Mouse (Mus musculus) olfactory bulb, adult 2 months (tissue): ENCODE data around the gene Ppox. TPM values are rescaled to one million over a fixed set of nuclear protein-coding genes. Genes with fewer than 3 reads are reported as not detected.
A peak's percentile ranks its signal among the peaks of the same experiment; 100 is the strongest.

Experiments
- H3K27ac ChIP-seq: fragments of 200-500 bp; 2 replicates; pipeline ENCODE4 v1.5.1; 2012; ENCODE audit warnings: low read depth, low read length; ENCODE audit not compliant: insufficient read depth
- H3K4me1 ChIP-seq: fragments of 200-500 bp; 2 replicates; pipeline ENCODE4 v1.6.1; 2012; ENCODE audit warnings: low read length; ENCODE audit not compliant: control insufficient read depth, insufficient read depth
- H3K4me3 ChIP-seq: fragments of 200-500 bp; 2 replicates; pipeline ENCODE4 v1.5.1; 2012; ENCODE audit warnings: mild to moderate bottlenecking, low read depth, low read length, moderate library complexity; ENCODE audit not compliant: insufficient read depth
- CTCF ChIP-seq: fragments of 200-500 bp; IDR thresholded peaks from 2 replicates; pipeline ENCODE4 v1.5.1; 2012; ENCODE audit warnings: low read depth, mild to moderate bottlenecking, low read length, moderate library complexity; ENCODE audit not compliant: insufficient read depth
- POLR2A ChIP-seq: fragments of 200-500 bp; IDR thresholded peaks from 2 replicates; pipeline ENCODE4 v1.6.1; 2012; ENCODE audit warnings: mild to moderate bottlenecking, low read depth, low read length, moderate library complexity; ENCODE audit not compliant: insufficient read depth
- WGBS: fragments of 180-500 bp; shearing (Covaris S2); methylation state at CpG from one replicate; pipeline ENCODE4 v1.1.7; 2018; 5-methylcytosine and 5-hydroxymethylcytosine counted together
- polyA plus RNA-seq: library from polyadenylated mRNA; stranded (reverse); fragments of >200 nt; gene quantifications from 2 replicates; pipeline ENCODE4 v1.2.4, GENCODE M21; 2012; ENCODE audit warnings: low replicate concordance; ENCODE audit not compliant: missing spikeins, insufficient read depth, insufficient read length

Ppox gene
- polyA plus RNA-seq, 1 experiment, result not detected

DNA sequence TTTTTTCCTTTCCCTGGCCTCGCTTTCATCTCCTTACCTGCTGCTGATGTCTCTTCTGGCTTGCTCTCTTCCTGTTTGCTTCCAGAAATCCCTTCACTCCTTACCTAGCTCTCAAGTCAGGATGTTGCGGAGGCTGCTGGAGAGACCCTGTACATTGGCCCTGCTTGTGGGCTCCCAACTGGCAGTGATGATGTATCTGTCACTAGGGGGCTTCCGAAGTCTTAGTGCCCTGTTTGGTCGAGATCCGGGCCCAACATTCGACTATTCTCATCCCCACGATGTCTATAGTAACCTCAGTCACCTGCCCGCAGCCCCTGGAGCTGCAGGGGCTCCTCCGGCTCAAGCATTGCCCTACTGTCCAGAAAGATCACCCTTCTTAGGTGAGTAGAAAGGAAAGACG is 9.4 kb downstream of the Ppox start:
- Histone ChIP-seq H3K27ac (no peak overlapping the region), H3K4me1 (peaks cover 8% of the 10 kb centered on the region), H3K4me3 (no peak overlapping the region)
- TF ChIP-seq POLR2A, result no peak
- TF ChIP-seq CTCF, result no peak
- WGBS, result 63% methylated on average over 10 of the region's 10 CpGs

- TF ChIP-seq POLR2A (no peak), CTCF (no peak)
- H3K4me1 ChIP-seq, result peaks cover 8% of the 10 kb centered on the region
- H3K27ac ChIP-seq, result no peak overlapping the region
- WGBS, result 53% methylated on average over 9 of the region's 9 CpGs
- H3K4me3 ChIP-seq, result no peak overlapping the region; the same call in 1 of the 2 replicates
Observed at GRCm38 (mm10) chr1:171271196-171271595, 9.8 kb downstream of the Ppox start.

DNA sequence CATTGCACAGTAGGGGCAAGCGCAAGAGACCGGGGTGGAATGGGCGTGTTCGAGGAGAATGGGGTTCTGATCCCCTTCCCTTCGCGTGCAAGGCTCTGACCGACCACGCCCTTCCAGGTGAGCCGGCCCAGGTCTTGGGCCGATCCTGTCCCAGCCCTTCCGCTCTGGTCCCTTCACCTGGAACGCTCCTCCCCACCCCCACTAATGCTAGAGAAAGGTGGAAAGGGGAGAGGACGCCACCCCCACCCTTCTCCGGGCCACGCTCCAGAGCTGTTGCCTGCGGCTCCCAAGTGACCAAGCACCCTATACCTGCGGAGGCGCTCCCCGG is 10.4 kb downstream of the Ppox start:
- Histone ChIP-seq H3K4me1 (peaks cover 8% of the 10 kb centered on the region), H3K4me3 (peak overlapping the region; percentile 60), H3K27ac (peak overlapping the region; percentile 5; the same call in 1 of the 2 replicates)
- 0% methylated on average over 19 of the region's 19 CpGs for WGBS
- TF ChIP-seq CTCF (no peak), POLR2A (no peak)

DNA sequence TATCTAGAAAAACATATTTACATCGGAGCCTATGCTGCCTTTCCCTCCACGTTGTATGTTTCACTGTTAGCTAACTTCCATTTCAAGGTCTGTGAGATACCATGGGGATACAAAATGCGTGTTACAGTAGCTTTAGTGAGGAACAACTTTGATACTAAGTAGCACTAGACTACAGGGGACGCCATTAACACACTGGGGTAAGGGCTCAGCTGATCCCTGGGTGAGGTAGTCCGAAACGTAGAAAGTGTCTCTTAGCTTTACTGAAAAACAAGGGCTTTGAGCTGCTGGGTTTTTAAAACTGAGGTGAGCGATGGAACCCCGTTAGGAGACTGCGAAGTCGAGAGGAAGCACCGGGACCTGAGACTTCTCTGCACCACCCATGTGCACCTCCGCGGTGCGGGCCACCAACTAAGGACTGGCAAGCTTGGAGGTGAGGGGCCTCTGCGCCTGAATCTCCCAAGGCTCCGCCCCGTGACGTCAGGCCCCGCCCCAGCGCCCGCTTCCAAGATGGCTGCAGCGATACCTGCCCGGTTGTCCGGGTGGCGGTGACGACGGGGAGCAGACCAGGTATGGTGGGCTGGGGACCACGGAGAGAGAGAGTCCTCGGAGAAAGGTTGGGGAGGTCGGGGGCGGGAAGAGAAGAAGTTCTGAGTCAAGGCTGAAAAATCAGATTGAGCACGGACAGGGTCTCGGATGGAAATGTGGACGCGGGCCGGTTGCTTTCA is 11.0 kb downstream of the Ppox start, which contains the start of gene B4galt3:
TSS of gene B4galt3 (plus strand) at position 481 of the 725 bp plus-strand sequence.
- H3K27ac ChIP-seq, result peak within 1 kb of the TSS; percentile 65
- 2% methylated on average over 36 of the region's 36 CpGs for WGBS
- TF ChIP-seq CTCF (no peak), POLR2A (peak; percentile 98)

DNA sequence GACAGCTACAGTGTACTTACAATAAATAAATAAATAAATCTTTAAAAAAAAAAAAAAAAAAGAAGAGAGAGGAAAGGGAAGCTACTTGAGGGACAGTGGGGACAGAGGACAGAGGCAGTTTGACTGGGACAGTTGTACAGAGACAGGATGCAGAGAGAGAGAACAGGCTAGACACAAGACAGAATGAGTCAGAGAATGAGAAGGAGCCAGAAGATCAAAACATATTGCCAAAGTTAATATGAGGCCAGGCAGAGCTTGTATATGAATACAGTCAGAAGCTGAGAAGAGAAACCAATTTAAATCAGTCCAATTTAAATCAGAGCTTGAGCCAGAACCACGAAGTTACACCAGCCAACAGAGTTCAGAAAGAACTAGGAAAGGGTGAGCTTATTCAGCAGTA is 12.6 kb downstream of the Ppox start:
- TF ChIP-seq CTCF (no peak), POLR2A (no peak)
- Histone ChIP-seq H3K4me3 (no peak overlapping the region), H3K27ac (no peak overlapping the region), H3K4me1 (peaks cover 8% of the 10 kb centered on the region)
- 53% methylated on average over 1 of the region's 1 CpGs for WGBS

More for the DNA sequence above, 11.0 kb downstream of the Ppox start, which contains the start of gene B4galt3:
- peak within 1 kb of the TSS; percentile 60 for H3K4me3 ChIP-seq
- H3K4me1 ChIP-seq, result peaks cover 8% of the 10 kb centered on the region

DNA sequence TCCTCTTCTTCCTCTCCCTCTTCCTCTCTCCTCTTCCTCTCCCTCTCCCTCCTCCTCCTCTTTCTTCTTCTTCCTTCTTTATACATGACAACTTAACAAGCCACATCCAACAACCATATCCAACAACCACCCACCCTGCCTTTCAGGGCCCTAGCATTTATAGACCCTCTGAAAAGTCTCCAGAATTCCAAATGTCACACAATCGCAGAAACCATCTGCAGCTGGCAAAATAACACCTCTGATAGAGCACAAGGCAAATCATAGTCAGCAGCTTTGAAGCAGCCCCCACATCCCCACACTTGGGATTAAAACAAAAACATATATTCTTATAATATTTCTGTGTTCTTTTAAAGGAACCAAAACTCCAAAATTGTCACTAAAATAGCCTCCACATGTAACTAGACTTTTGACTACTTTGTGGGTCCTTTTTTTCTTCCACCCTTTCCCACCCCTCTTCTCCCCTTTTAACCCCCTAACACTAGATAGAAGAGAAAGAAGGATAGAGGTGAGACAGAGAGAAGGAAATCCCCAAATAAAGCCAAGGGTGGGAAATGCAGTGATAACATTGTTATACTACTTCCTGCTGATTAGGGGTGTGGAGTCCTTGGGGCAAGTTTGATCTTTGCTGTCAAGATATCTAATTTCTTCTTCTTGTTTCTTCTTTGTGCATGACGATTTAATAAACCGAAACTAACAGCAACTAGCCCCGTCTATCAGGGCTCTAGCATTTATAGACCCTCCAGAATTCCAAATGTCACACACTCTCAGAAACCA is 14.8 kb downstream of the Ppox start:
- no peak overlapping the region for H3K27ac ChIP-seq
- H3K4me1 ChIP-seq, result peaks cover 8% of the 10 kb centered on the region
- H3K4me3 ChIP-seq, result no peak overlapping the region
- WGBS, result 68% methylated on average over 4 of the region's 4 CpGs
- TF ChIP-seq CTCF, result no peak
- no peak for TF ChIP-seq POLR2A

GRCm38 (mm10) chr1:171263666-171264461 is 17.1 kb downstream of the Ppox start:
- no peak overlapping the region for H3K4me3 ChIP-seq
- peak overlapping the region; percentile 36 for H3K27ac ChIP-seq
- 65% methylated on average over 3 of the region's 3 CpGs for WGBS
- TF ChIP-seq CTCF (no peak), POLR2A (no peak)
- H3K4me1 ChIP-seq, result peaks cover 7% of the 10 kb centered on the region

DNA sequence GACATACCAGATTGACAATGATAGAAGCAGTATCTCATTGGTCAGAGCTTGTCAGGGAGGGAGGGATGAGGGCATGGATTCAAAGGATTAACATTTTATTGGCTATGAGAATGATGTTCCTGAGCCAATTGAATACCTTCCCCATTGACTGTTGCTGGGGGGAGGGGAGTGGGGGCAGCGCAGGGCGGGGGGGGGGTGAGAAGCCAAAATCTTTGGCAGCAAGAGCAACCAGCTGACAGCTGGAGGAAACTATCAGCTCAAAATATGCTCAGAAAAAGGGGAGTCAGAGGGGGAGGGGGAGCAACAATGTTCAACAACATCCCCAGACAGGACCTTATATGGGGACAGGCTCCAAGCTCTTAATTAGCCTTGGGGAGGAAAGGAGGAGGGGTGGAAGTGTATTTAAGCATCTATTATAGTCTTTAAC is 17.8 kb downstream of the Ppox start:
- WGBS, result 0% methylated on average over 2 of the region's 2 CpGs
- TF ChIP-seq POLR2A, result no peak
- TF ChIP-seq CTCF, result no peak
- Histone ChIP-seq H3K4me3 (no peak overlapping the region), H3K4me1 (peaks cover 7% of the 10 kb centered on the region), H3K27ac (peak overlapping the region; percentile 93)

DNA sequence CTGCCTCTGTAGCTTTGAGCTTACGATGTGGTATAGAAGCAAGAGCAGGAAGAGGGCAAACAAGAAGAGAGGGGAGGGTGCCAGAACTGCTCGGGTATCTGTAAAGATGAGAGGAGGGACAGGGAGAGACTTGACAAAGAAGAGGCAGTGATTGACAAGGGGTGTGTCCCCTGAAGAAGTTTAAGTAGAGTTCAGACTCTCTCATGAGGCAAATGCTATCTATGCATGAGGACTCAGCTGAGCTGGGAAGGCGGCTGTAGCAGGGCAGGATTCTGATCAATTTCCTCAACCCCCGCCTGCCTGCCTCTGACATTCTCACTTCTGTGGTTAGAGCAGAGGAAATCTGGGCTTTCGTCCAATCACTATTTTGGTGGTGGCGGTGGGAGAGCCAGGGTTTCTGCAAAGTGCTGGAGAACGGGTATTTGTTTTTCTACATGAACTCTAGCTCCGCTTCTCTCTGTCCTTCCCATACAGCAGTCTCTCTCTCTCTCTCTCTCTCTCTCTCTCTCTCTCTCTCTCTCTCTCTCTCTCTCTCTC is 18.3 kb downstream of the Ppox start:
- TF ChIP-seq POLR2A (no peak), CTCF (no peak)
- Histone ChIP-seq H3K4me3 (peak overlapping the region; percentile 33), H3K4me1 (peaks cover 7% of the 10 kb centered on the region), H3K27ac (peak overlapping the region; percentile 93)
- WGBS, result 2% methylated on average over 8 of the region's 8 CpGs
